Mouse (Mus musculus) embryonic facial prominence, embryonic 12.5 days (tissue): ENCODE results near the gene Tbc1d9b. TPM values are rescaled to one million over a fixed set of nuclear protein-coding genes. Genes with fewer than 3 reads are reported as not detected.

ENCODE experiments used
- ATAC-seq: fragments of 200-750 bp; cut with Nextera tagmentation; 2 replicates; pipeline ENCODE4 v1.8.0; 2017; ENCODE audit not compliant: insufficient number of reproducible peaks, insufficient read depth, low FRiP score, low TSS enrichment
- H3K27ac ChIP-seq: fragments of 300-500 bp; sonication (generic); 2 replicates; pipeline ENCODE4 v1.5.1; 2016; ENCODE audit warnings: mild to moderate bottlenecking
- H3K27me3 ChIP-seq: fragments of 300-500 bp; sonication (generic); 2 replicates; pipeline ENCODE4 v1.6.1; 2016; ENCODE audit warnings: mild to moderate bottlenecking, moderate library complexity
- H3K36me3 ChIP-seq: fragments of 300-500 bp; sonication (generic); 2 replicates; pipeline ENCODE4 v1.6.1; 2016; ENCODE audit warnings: mild to moderate bottlenecking
- H3K4me1 ChIP-seq: fragments of 300-500 bp; sonication (generic); 2 replicates; pipeline ENCODE4 v1.6.1; 2016
- H3K4me2 ChIP-seq: fragments of 300-500 bp; sonication (generic); replicated peaks from 2 replicates; pipeline ENCODE4 v1.6.1; 2016; ENCODE audit warnings: mild to moderate bottlenecking, moderate library complexity
- H3K4me3 ChIP-seq: fragments of 300-500 bp; sonication (generic); 2 replicates; pipeline ENCODE4 v1.5.1; 2016; ENCODE audit warnings: mild to moderate bottlenecking
- H3K9ac ChIP-seq: fragments of 300-500 bp; sonication (generic); 2 replicates; pipeline ENCODE4 v1.6.1; 2016; ENCODE audit warnings: mild to moderate bottlenecking, moderate library complexity
- H3K9me3 ChIP-seq: fragments of 300-500 bp; sonication (generic); 2 replicates; pipeline ENCODE4 v1.6.1; 2016; ENCODE audit warnings: mild to moderate bottlenecking, moderate library complexity
- WGBS: fragments of 180-500 bp; shearing (Covaris S2); methylation state at CpG from one replicate; pipeline ENCODE4 v1.1.7; 2016; 5-methylcytosine and 5-hydroxymethylcytosine counted together
- polyA plus RNA-seq: library from polyadenylated mRNA; unstranded; fragments of >200 nt; fragmentation: Nextera tagmentation; extraction: Ambion mirVana; gene quantifications from 2 replicates; pipeline ENCODE4 v1.2.1, GENCODE M21; 2016

The Tbc1d9b gene
- polyA plus RNA-seq, 1 experiment from 2014 or later = 51.2 TPM

DNA sequence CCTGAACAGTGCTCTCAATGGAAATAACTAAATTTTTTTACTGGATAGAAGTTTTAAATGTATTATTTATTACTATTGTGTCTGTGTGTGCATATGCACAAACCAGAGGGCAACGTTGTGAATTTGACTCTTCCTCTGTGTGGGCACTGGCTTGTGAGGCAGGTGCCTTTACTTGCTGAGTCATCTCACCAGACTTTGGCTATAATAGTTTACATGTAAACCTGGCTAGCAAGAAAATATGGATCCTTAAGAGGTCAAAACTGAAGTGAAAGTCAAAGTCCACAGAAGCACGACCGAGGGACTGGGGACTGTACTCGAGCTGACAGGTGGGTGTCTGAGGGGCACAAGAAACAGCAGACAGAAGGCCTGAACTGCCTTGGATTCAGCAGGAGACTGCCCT is 51.5 kb downstream of the Tbc1d9b start:
- peaks cover 11% of the 10 kb centered on the region for H3K36me3 ChIP-seq
- no peaks in the 10 kb centered on the region for H3K4me1 ChIP-seq
- H3K9me3 ChIP-seq = no peaks in the 10 kb centered on the region
- WGBS = 88% methylated on average over 4 of the region's 4 CpGs
- ATAC-seq = no peak
- H3K27ac ChIP-seq = no peak overlapping the region
- no peaks in the 10 kb centered on the region for H3K27me3 ChIP-seq
- no peak overlapping the region for H3K4me2 ChIP-seq
- H3K9ac ChIP-seq = no peak overlapping the region
- no peak overlapping the region for H3K4me3 ChIP-seq

DNA sequence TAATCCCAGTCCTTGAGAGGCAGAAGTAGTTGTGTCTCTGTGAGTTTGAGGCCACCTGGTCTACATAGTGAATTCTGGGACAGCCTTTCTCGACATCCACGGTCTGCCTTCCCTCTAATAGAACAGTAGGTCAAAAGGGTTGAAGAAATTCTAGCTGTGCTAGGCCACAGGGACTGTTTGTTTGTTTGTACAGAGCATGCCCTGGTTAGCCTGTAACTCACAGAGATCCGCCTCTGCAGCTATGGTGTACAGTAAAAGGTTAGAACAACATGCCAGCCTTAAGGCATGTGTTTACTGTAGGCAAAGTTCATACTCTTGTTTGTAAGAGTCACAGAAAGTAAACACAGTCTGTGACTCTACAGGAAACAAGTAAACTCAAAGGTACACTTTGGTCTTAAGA is 53.6 kb downstream of the Tbc1d9b start:
- Histone ChIP-seq H3K9ac (no peak overlapping the region), H3K27ac (no peak overlapping the region), H3K27me3 (no peaks in the 10 kb centered on the region), H3K4me3 (no peak overlapping the region), H3K4me2 (no peak overlapping the region), H3K9me3 (no peaks in the 10 kb centered on the region), H3K36me3 (peaks cover 4% of the 10 kb centered on the region; the same call in 1 of the 2 replicates), H3K4me1 (no peaks in the 10 kb centered on the region)
- WGBS = 86% methylated on average over 3 of the region's 3 CpGs
- ATAC-seq = no peak

GRCm38 (mm10) chr11:50188682-50189081 is 57.5 kb downstream of the Tbc1d9b start:
- Histone ChIP-seq H3K27ac (no peak overlapping the region), H3K27me3 (no peaks in the 10 kb centered on the region), H3K9ac (no peak overlapping the region), H3K4me3 (no peak overlapping the region), H3K4me2 (no peak overlapping the region), H3K4me1 (no peaks in the 10 kb centered on the region), H3K9me3 (no peaks in the 10 kb centered on the region), H3K36me3 (peaks cover 11% of the 10 kb centered on the region; the same call in 1 of the 2 replicates)
- WGBS = 78% methylated on average over 7 of the region's 7 CpGs
- no peak for ATAC-seq

DNA sequence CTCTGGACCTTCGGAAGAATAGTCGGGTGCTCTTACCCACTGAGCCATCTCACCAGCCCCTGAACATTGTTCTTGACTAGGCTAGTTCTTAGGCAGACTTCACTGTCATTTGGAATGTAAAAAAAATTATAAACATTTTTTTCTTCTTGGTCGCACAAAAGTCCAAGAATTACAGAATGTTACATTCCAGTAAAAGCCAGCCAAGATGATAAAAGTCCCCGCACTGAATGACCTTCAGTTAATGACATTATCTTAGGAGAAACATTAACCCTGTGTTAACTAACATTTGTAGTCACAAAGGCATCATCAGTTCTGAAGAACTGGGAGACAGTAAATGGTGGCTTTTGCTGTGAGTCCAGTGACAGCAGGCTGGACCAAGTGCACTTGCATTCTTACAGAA is 59.2 kb downstream of the Tbc1d9b start:
- no peaks in the 10 kb centered on the region for H3K9me3 ChIP-seq
- no peak overlapping the region for H3K9ac ChIP-seq
- no peak overlapping the region for H3K4me3 ChIP-seq
- no peaks in the 10 kb centered on the region for H3K4me1 ChIP-seq
- ATAC-seq = no peak
- no peak overlapping the region for H3K4me2 ChIP-seq
- WGBS = 85% methylated on average over 4 of the region's 4 CpGs
- no peaks in the 10 kb centered on the region for H3K27me3 ChIP-seq
- peaks cover 11% of the 10 kb centered on the region; the same call in 1 of the 2 replicates for H3K36me3 ChIP-seq
- H3K27ac ChIP-seq = no peak overlapping the region

DNA sequence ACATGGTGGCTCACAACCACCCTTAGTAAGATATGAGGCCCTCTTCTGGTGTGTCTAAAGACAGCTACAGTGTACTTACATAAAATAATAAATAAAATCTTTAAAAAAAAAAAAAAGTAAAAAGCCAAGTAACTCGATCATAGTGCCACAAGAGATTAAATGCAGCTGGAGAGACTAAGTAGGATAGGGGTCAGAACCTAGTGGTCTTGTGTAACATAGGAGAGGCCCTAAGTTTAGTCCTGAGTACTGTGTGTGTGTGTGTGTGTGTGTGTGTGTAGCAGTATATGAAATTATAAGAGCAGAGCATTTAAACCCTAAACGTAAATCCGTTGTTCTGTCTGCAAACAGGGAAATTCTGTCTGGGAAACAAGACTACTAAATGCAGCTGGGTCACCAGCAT is 61.1 kb downstream of the Tbc1d9b start:
- H3K36me3 ChIP-seq = peaks cover 19% of the 10 kb centered on the region
- no peak overlapping the region for H3K27ac ChIP-seq
- 82% methylated on average over 3 of the region's 3 CpGs for WGBS
- no peaks in the 10 kb centered on the region for H3K27me3 ChIP-seq
- no peak overlapping the region for H3K4me2 ChIP-seq
- H3K4me1 ChIP-seq = no peaks in the 10 kb centered on the region
- H3K9ac ChIP-seq = no peak overlapping the region
- no peak overlapping the region for H3K4me3 ChIP-seq
- no peak for ATAC-seq
- H3K9me3 ChIP-seq = no peaks in the 10 kb centered on the region

GRCm38 (mm10) chr11:50194070-50194469 is 62.9 kb downstream of the Tbc1d9b start:
- no peaks in the 10 kb centered on the region for H3K4me1 ChIP-seq
- H3K4me3 ChIP-seq = no peak overlapping the region
- no peak overlapping the region for H3K9ac ChIP-seq
- H3K27me3 ChIP-seq = no peaks in the 10 kb centered on the region
- H3K4me2 ChIP-seq = no peak overlapping the region
- no peak for ATAC-seq
- no peaks in the 10 kb centered on the region for H3K9me3 ChIP-seq
- WGBS = 78% methylated on average over 7 of the region's 7 CpGs
- peaks cover 29% of the 10 kb centered on the region for H3K36me3 ChIP-seq
- no peak overlapping the region for H3K27ac ChIP-seq

DNA sequence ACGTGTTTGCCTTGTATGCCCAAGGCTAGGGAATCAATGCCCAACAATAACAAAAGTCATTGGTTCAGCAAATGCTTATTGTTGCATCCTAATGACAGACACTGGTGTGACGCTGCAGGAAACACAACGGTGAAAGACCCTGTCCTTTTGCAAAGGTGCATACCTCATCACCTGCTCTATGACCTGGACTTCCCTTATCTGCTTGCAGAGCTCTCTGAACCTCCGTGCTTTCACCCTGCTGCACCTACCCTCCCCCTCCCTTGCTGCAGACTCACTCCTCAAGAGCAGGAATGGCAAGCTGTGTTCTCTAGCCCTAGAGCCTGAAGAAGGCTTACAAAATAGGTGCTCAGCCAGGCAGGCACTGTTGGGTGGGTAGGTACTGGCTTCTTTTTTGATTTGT is 63.6 kb downstream of the Tbc1d9b start:
- Histone ChIP-seq H3K27me3 (no peaks in the 10 kb centered on the region), H3K9me3 (no peaks in the 10 kb centered on the region), H3K4me2 (no peak overlapping the region), H3K4me3 (no peak overlapping the region), H3K36me3 (peaks cover 37% of the 10 kb centered on the region), H3K27ac (no peak overlapping the region), H3K4me1 (no peaks in the 10 kb centered on the region), H3K9ac (no peak overlapping the region)
- 86% methylated on average over 4 of the region's 4 CpGs for WGBS
- ATAC-seq = no peak

- Histone ChIP-seq H3K4me3 (no peak overlapping the region), H3K4me1 (no peaks in the 10 kb centered on the region), H3K9me3 (no peaks in the 10 kb centered on the region), H3K36me3 (peaks cover 57% of the 10 kb centered on the region), H3K27me3 (no peaks in the 10 kb centered on the region), H3K9ac (no peak overlapping the region), H3K4me2 (no peak overlapping the region), H3K27ac (no peak overlapping the region)
- WGBS = 92% methylated on average over 4 of the region's 4 CpGs
- ATAC-seq = no peak
These were observed 66.3 kb downstream of the Tbc1d9b start for GRCm38 (mm10) chr11:50197500-50197899.

DNA sequence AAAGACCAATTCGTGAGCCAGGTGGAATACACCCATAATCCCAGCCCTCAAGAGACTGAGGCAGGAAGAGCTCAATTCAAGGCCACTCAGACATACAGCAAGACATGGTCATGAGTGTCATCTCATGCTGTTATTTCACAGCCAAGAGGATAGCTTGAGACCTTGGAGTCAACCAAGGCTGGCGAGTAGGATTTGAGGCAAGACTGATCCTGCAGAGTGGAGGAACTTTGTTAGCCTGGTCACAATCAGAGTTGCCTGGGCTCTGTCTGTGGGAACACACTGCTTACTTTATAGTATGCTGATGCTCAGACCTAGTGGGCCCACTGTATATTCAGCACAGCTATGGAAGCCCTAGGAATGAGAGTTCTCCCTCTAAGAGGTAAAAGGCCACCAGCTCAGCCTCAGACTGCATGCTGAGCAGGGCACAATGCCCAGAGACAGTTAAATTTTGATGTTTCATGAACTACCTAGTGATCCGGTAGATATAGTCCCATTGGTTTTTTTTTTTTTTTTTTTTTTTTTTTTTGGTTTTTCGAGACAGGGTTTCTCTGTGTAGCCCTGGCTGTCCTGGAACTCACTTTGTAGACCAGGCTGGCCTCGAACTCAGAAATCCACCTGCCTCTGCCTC is 67.1 kb downstream of the Tbc1d9b start:
- H3K36me3 ChIP-seq = peaks cover 65% of the 10 kb centered on the region
- ATAC-seq = no peak
- 87% methylated on average over 4 of the region's 5 CpGs for WGBS
- H3K4me3 ChIP-seq = no peak overlapping the region
- H3K27me3 ChIP-seq = no peaks in the 10 kb centered on the region
- no peak overlapping the region for H3K4me2 ChIP-seq
- H3K27ac ChIP-seq = no peak overlapping the region
- no peaks in the 10 kb centered on the region for H3K4me1 ChIP-seq
- no peak overlapping the region for H3K9ac ChIP-seq
- H3K9me3 ChIP-seq = no peaks in the 10 kb centered on the region

- ATAC-seq = no peak
These were observed 67.7 kb downstream of the Tbc1d9b start for GRCm38 (mm10) chr11:50198916-50199315.

DNA sequence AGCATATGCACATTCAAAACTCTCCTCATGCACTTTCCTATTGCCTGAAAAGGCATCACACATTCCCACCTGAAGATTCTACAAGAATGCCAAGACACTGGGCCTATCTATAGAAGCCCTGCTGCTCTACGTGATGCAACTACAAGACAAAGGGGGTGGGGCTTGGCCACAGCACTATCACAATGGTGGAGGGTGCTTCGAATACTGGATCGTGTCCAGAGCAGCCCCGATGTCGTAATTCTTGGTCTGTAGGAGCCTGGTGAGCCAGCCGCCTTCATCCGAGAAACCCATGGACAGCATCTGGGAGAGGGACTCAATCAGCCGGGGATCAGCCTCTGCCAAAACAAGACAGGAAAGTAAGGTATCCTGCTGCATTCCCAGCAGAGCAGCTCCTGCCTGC is 69.4 kb downstream of the Tbc1d9b start:
- peaks cover 86% of the 10 kb centered on the region for H3K36me3 ChIP-seq
- H3K4me1 ChIP-seq = no peaks in the 10 kb centered on the region
- 93% methylated on average over 8 of the region's 8 CpGs for WGBS
- no peaks in the 10 kb centered on the region for H3K27me3 ChIP-seq
- no peaks in the 10 kb centered on the region for H3K9me3 ChIP-seq
- no peak overlapping the region for H3K27ac ChIP-seq
- no peak overlapping the region for H3K4me3 ChIP-seq
- no peak overlapping the region for H3K9ac ChIP-seq
- H3K4me2 ChIP-seq = no peak overlapping the region
- ATAC-seq = no peak

More at GRCm38 (mm10) chr11:50198916-50199315, 67.7 kb downstream of the Tbc1d9b start:
- WGBS = 89% methylated on average over 2 of the region's 2 CpGs
- Histone ChIP-seq H3K4me1 (no peaks in the 10 kb centered on the region), H3K4me2 (no peak overlapping the region), H3K9me3 (no peaks in the 10 kb centered on the region), H3K36me3 (peaks cover 69% of the 10 kb centered on the region), H3K4me3 (no peak overlapping the region), H3K9ac (no peak overlapping the region), H3K27me3 (no peaks in the 10 kb centered on the region), H3K27ac (no peak overlapping the region)

DNA sequence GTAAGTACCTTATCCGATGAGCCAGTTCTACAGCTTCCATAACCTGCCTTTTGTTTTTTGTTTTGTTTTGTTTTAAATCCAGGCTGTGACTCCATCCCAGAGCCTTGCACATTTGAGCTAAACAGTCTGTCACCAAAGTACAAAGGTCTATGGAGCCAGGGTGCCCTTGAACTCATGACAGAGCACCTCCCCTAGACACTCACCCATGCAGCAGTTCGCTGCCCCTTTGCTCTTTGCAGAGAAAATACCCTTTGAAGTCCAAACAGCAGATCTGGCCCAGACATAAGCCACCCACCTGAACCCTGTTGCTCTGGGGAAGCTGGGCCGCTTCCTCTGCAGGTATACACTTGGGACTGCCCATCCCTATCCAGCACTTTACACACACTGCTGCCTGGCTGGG is 70.4 kb downstream of the Tbc1d9b start:
- ATAC-seq = no peak

More for the DNA sequence above, 70.4 kb downstream of the Tbc1d9b start:
- H3K9ac ChIP-seq = no peak overlapping the region
- no peak overlapping the region for H3K4me2 ChIP-seq
- 90% methylated on average over 3 of the region's 3 CpGs for WGBS
- H3K4me1 ChIP-seq = no peaks in the 10 kb centered on the region
- H3K9me3 ChIP-seq = no peaks in the 10 kb centered on the region
- H3K27ac ChIP-seq = no peak overlapping the region
- peaks cover 90% of the 10 kb centered on the region for H3K36me3 ChIP-seq
- H3K27me3 ChIP-seq = no peaks in the 10 kb centered on the region
- no peak overlapping the region for H3K4me3 ChIP-seq
